Mouse (Mus musculus) cerebellum, adult 2 months (tissue): Measurements from ENCODE around the gene Atg7.

ENCODE experiments used
- CTCF ChIP-seq: fragments of 200-500 bp; IDR thresholded peaks from 2 replicates; pipeline ENCODE4 v1.5.1; 2011; ENCODE audit warnings: low read depth, mild to moderate bottlenecking, control low read depth, low read length, moderate library complexity, borderline replicate concordance; ENCODE audit not compliant: insufficient read depth
- POLR2A ChIP-seq: fragments of 200-500 bp; IDR thresholded peaks from 2 replicates; pipeline ENCODE4 v1.6.1; 2011; ENCODE audit warnings: low read length, control low read depth, borderline replicate concordance; ENCODE audit not compliant: insufficient read depth

DNA sequence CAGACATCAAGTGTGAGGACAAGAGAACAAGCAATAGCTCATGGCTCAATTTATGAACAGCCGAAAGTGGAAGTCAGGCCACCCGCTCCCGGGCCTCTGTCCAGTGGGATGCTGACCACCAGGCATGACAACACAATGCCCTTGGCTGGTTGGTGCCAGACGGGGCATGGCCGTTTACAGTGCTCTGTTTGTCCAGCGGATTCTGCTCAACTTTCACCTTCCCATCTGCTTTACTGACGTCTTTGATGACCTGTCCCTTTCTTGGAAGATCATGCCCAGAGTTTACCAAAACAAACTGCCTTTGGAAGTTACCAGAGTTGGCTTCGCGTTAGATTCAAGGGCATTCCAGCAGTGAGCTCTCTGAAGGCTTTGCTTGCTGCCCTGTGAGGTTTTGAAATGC lies 93.5 kb downstream of the Atg7 start:
- TF ChIP-seq CTCF (no peak), POLR2A (no peak)
